Mouse (Mus musculus) liver, embryonic 14.5 days (tissue): ENCODE data around the gene Stk11ip.

Experiments
- CTCF ChIP-seq: IDR thresholded peaks from 2 replicates; pipeline ENCODE4 v1.5.1; 2016; ENCODE audit warnings: antibody characterized with exemption, low read depth, control low read depth
- EP300 ChIP-seq: IDR thresholded peaks from 2 replicates; pipeline ENCODE4 v1.6.1; 2016; ENCODE audit warnings: antibody characterized with exemption, low read depth

DNA sequence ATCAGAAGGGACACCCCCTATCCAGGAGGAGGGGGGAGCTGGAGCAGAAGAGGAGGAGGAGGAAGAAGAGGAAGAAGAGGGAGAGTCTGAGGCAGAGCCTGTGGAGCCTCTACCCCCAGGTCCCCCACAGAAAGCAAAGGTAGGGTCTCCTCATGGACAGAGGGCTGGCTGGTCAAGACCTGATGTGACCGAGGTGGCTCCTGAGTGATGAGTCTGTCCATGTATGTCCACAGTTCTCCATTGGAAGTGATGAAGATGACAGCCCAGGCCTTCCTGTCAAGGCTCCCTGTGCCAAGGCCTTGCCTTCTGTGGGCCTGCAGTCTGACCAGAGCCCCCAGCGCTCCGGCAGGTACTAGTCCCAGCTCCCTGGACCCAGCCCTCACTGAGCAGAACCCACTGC, 26.8 kb downstream of the Stk11ip start:
- TF ChIP-seq CTCF (no peak), EP300 (no peak)
